Mouse (Mus musculus) hindbrain, embryonic 11.5 days (tissue): ENCODE results near the gene Nt5c2. TPM values are rescaled to one million over a fixed set of nuclear protein-coding genes. Genes with fewer than 3 reads are reported as not detected.
A peak's percentile ranks its signal among the peaks of the same experiment; 100 is the strongest.
"Not testable (repeated sequence)": the region's sequence is repeated elsewhere in the genome, so short reads cannot be mapped to it uniquely, and the experiment has no call there.

Experiments
- ATAC-seq: fragments of 200-750 bp; cut with Nextera tagmentation; 2 replicates; pipeline ENCODE4 v1.8.0; 2017; ENCODE audit warnings: mild to moderate bottlenecking, moderate TSS enrichment, moderate library complexity; ENCODE audit not compliant: low FRiP score
- DNase-seq: peaks from one replicate; pipeline ENCODE4 v3.0.0-alpha.2; 2015; ENCODE audit warnings: low spot score
- H3K27ac ChIP-seq: fragments of 300-500 bp; sonication (generic); 2 replicates; pipeline ENCODE4 v1.5.1; 2014; ENCODE audit warnings: mild to moderate bottlenecking, low read depth, low read length
- H3K27me3 ChIP-seq: fragments of 300-500 bp; sonication (generic); 2 replicates; pipeline ENCODE4 v1.6.1; 2014; ENCODE audit warnings: mild to moderate bottlenecking, low read length, moderate library complexity, mixed read lengths; ENCODE audit not compliant: control insufficient read depth, insufficient read depth
- H3K36me3 ChIP-seq: fragments of 300-500 bp; sonication (generic); 2 replicates; pipeline ENCODE4 v1.6.1; 2014; ENCODE audit warnings: mild to moderate bottlenecking, low read length, moderate library complexity, mixed read lengths; ENCODE audit not compliant: control insufficient read depth, insufficient read depth
- H3K4me1 ChIP-seq: fragments of 300-500 bp; sonication (generic); replicated peaks from 2 replicates; pipeline ENCODE4 v1.6.1; 2014; ENCODE audit warnings: low read length, mixed read lengths; ENCODE audit not compliant: control insufficient read depth, insufficient read depth
- H3K4me2 ChIP-seq: fragments of 300-500 bp; sonication (generic); replicated peaks from 2 replicates; pipeline ENCODE4 v1.6.1; 2014; ENCODE audit warnings: mild to moderate bottlenecking, low read depth, low read length
- H3K4me3 ChIP-seq: fragments of 300-500 bp; sonication (generic); 2 replicates; pipeline ENCODE4 v1.5.1; 2014; ENCODE audit warnings: low read depth, low read length
- H3K9ac ChIP-seq: fragments of 300-500 bp; sonication (generic); 2 replicates; pipeline ENCODE4 v1.6.1; 2014; ENCODE audit warnings: low read depth, low read length
- H3K9me3 ChIP-seq: fragments of 300-500 bp; sonication (generic); 2 replicates; pipeline ENCODE4 v1.6.1; 2016; ENCODE audit warnings: low read length; ENCODE audit not compliant: control insufficient read depth
- WGBS: fragments of 180-500 bp; shearing (Covaris S2); extraction: QIAGEN DNeasy Blood & Tissue Kit; methylation state at CpG from one replicate; pipeline ENCODE4 v1.1.7; 2014; 5-methylcytosine and 5-hydroxymethylcytosine counted together
- polyA plus RNA-seq: library from polyadenylated mRNA; unstranded; fragments of >200 nt; fragmentation: Nextera tagmentation; extraction: Ambion mirVana; gene quantifications from 2 replicates; pipeline ENCODE4 v1.2.1, GENCODE M21; 2014

The Nt5c2 gene
- polyA plus RNA-seq, 1 experiment from 2014 or later, result 90.6 TPM

GRCm38 (mm10) chr19:46978069-46978468 lies 36.9 kb downstream of the Nt5c2 start:
- H3K27me3 ChIP-seq, H3K9ac ChIP-seq, DNase-seq, ATAC-seq, H3K9me3 ChIP-seq, H3K27ac ChIP-seq, H3K4me1 ChIP-seq, H3K4me3 ChIP-seq, H3K4me2 ChIP-seq, H3K36me3 ChIP-seq: not testable (repeated sequence)
- WGBS, result over 99% methylated on average over 3 of the region's 3 CpGs

GRCm38 (mm10) chr19:46977460-46977859 lies 37.5 kb downstream of the Nt5c2 start:
- Histone ChIP-seq H3K4me1 (no peaks in the 10 kb centered on the region), H3K9ac (no peak overlapping the region), H3K36me3 (no peaks in the 10 kb centered on the region), H3K9me3 (no peaks in the 10 kb centered on the region), H3K4me3 (no peak overlapping the region), H3K4me2 (no peak overlapping the region), H3K27ac (no peak overlapping the region), H3K27me3 (no peaks in the 10 kb centered on the region)
- ATAC-seq, result no peak
- DNase-seq, result peak; percentile 54
- 36% methylated on average over 6 of the region's 6 CpGs for WGBS

GRCm38 (mm10) chr19:46976743-46977142 lies 38.2 kb downstream of the Nt5c2 start:
- no peak overlapping the region for H3K27ac ChIP-seq
- no peak overlapping the region for H3K9ac ChIP-seq
- 0 out of 2 replicates have a peak, but pooled peaks cover under 1% of the 10 kb centered on the region for H3K4me1 ChIP-seq
- H3K4me3 ChIP-seq, result no peak overlapping the region
- H3K4me2 ChIP-seq, result no peak overlapping the region
- ATAC-seq (no peak), DNase-seq (no peak)
- H3K9me3 ChIP-seq, result no peaks in the 10 kb centered on the region
- H3K36me3 ChIP-seq, result no peaks in the 10 kb centered on the region
- WGBS, result 77% methylated on average over 2 of the region's 2 CpGs
- no peaks in the 10 kb centered on the region for H3K27me3 ChIP-seq

DNA sequence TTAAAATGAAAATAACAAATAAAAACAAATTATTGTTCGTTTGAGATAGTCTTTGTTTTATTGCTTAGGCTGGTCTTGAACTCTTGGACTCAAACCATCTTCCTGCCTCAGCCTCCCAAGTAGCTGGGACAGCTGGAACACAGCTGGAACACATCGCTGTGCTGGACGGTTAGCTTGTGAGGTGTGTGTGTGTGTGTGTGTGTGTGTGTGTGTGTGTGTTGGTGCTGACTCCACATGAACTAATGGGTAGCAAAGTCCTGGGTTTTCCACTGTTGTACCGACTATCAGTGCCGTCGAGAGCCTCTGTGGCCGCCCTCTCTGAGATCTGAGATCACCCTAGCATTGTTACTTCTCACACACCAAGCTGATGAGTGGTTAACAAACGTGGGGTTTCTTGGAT lies 39.0 kb downstream of the Nt5c2 start:
- H3K4me2 ChIP-seq, result no peak overlapping the region
- no peaks in the 10 kb centered on the region for H3K9me3 ChIP-seq
- DNase-seq, result no peak
- H3K9ac ChIP-seq, result no peak overlapping the region
- H3K4me3 ChIP-seq, result no peak overlapping the region
- ATAC-seq, result no peak
- H3K27me3 ChIP-seq, result no peaks in the 10 kb centered on the region
- H3K36me3 ChIP-seq, result no peaks in the 10 kb centered on the region
- peaks cover 8% of the 10 kb centered on the region; the same call in 1 of the 2 replicates for H3K4me1 ChIP-seq
- WGBS, result 92% methylated on average over 8 of the region's 8 CpGs
- no peak overlapping the region for H3K27ac ChIP-seq

DNA sequence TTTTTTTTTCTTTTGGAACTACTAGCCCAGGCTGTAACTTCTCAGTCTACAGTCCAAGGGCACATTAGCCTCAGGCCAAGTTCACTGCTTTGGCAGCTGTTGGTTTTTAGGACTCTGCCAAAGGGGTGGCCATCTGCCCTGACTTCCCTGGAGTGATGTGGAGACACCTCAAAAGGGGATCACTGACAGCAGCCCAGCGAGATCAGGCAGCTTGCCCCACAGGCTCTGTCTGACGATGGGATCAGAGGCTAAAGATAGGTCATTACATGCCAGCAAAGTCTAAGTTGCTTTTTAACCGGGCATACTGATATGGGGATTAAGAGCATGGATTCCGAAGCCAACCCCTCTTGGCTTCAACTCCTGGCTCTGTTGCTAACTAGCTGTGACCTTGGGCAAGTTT lies 39.4 kb downstream of the Nt5c2 start:
- H3K4me2 ChIP-seq, result no peak overlapping the region
- H3K9ac ChIP-seq, result no peak overlapping the region
- no peak overlapping the region for H3K27ac ChIP-seq
- no peaks in the 10 kb centered on the region for H3K27me3 ChIP-seq
- H3K9me3 ChIP-seq, result no peaks in the 10 kb centered on the region
- WGBS, result 83% methylated on average over 4 of the region's 4 CpGs
- DNase-seq (no peak), ATAC-seq (no peak)
- H3K4me3 ChIP-seq, result no peak overlapping the region
- no peaks in the 10 kb centered on the region for H3K36me3 ChIP-seq
- peaks cover 8% of the 10 kb centered on the region; the same call in 1 of the 2 replicates for H3K4me1 ChIP-seq

- DNase-seq (no peak), ATAC-seq (no peak)
- H3K9ac ChIP-seq, result no peak overlapping the region
- peaks cover 8% of the 10 kb centered on the region; the same call in 1 of the 2 replicates for H3K4me1 ChIP-seq
- no peak overlapping the region for H3K4me2 ChIP-seq
- no peaks in the 10 kb centered on the region for H3K27me3 ChIP-seq
- WGBS, result 95% methylated on average over 3 of the region's 3 CpGs
- H3K36me3 ChIP-seq, result no peaks in the 10 kb centered on the region
- H3K4me3 ChIP-seq, result no peak overlapping the region
- no peaks in the 10 kb centered on the region for H3K9me3 ChIP-seq
- H3K27ac ChIP-seq, result peak overlapping the region; percentile 91; the same call in 1 of the 2 replicates
Observed at GRCm38 (mm10) chr19:46972159-46972558, 42.8 kb downstream of the Nt5c2 start.

GRCm38 (mm10) chr19:46971712-46972111 lies 43.2 kb downstream of the Nt5c2 start:
- Histone ChIP-seq H3K36me3 (no peaks in the 10 kb centered on the region), H3K27me3 (no peaks in the 10 kb centered on the region), H3K4me3 (no peak overlapping the region), H3K9me3 (no peaks in the 10 kb centered on the region), H3K4me1 (peaks cover 8% of the 10 kb centered on the region; the same call in 1 of the 2 replicates), H3K4me2 (no peak overlapping the region; the same call in 1 of the 2 replicates), H3K9ac (0 out of 2 replicates have a peak overlapping the region, but pooled peaks have one; percentile 31), H3K27ac (peak overlapping the region; percentile 91)
- DNase-seq (no peak), ATAC-seq (peak; percentile 38; the same call in 1 of the 2 replicates)
- WGBS, result 58% methylated on average over 9 of the region's 9 CpGs

GRCm38 (mm10) chr19:46971051-46971689 lies 43.8 kb downstream of the Nt5c2 start:
- H3K9ac ChIP-seq, result 0 out of 2 replicates have a peak overlapping the region, but pooled peaks have one; percentile 31
- ATAC-seq, result peak; percentile 43
- no peak overlapping the region for H3K4me3 ChIP-seq
- no peak overlapping the region; the same call in 1 of the 2 replicates for H3K4me2 ChIP-seq
- 38% methylated on average over 8 of the region's 8 CpGs for WGBS
- no peaks in the 10 kb centered on the region for H3K36me3 ChIP-seq
- peak; percentile 52 for DNase-seq
- H3K27ac ChIP-seq, result peak overlapping the region; percentile 91
- H3K9me3 ChIP-seq, result no peaks in the 10 kb centered on the region
- peaks cover 8% of the 10 kb centered on the region; the same call in 1 of the 2 replicates for H3K4me1 ChIP-seq
- no peaks in the 10 kb centered on the region for H3K27me3 ChIP-seq
